Mouse (Mus musculus) myocyte (in vitro differentiated cells): ENCODE measurements around the gene Tfdp1. TPM values are rescaled to one million over a fixed set of nuclear protein-coding genes. Genes with fewer than 3 reads are reported as not detected.

Experiments
- H3K27me3 ChIP-seq: one replicate; pipeline ENCODE4 v1.6.1; 2011; ENCODE audit not compliant: control insufficient read depth, insufficient read depth, insufficient read length
- H3K36me3 ChIP-seq: one replicate; pipeline ENCODE4 v1.6.1; 2011; ENCODE audit not compliant: control insufficient read depth, insufficient read depth
- H3K4me2 ChIP-seq: one replicate; pipeline ENCODE4 v1.6.1; 2011; ENCODE audit warnings: low read depth, control low read depth
- H3K4me3 ChIP-seq: one replicate; pipeline ENCODE4 v1.5.1; 2011; ENCODE audit warnings: mild to moderate bottlenecking, control low read depth, moderate library complexity
- H3K79me2 ChIP-seq: one replicate; pipeline ENCODE4 v1.6.1; 2011; ENCODE audit not compliant: control insufficient read depth, insufficient read depth
- H3ac ChIP-seq: one replicate; pipeline ENCODE4 v1.6.1; 2011; ENCODE audit not compliant: control insufficient read depth, insufficient read length
- CEBPB ChIP-seq: IDR thresholded peaks from 2 replicates; pipeline ENCODE4 v1.6.1; 2011; ENCODE audit warnings: mild to moderate bottlenecking, moderate library complexity; ENCODE audit not compliant: poor library complexity, insufficient read depth, severe bottlenecking
- E2F4 ChIP-seq: IDR thresholded peaks from one replicate; pipeline ENCODE4 v1.6.1; 2011; ENCODE audit warnings: mild to moderate bottlenecking, control low read depth, moderate library complexity; ENCODE audit not compliant: insufficient read depth
- MAX ChIP-seq: IDR thresholded peaks from one replicate; pipeline ENCODE4 v1.6.1; 2011; ENCODE audit warnings: low read depth, mild to moderate bottlenecking, control low read depth
- MYOD1 ChIP-seq, 3 experiments: IDR thresholded peaks; one replicate each; pipeline ENCODE4 v1.6.1; 2011; ENCODE audit warnings: control low read depth in 2 of 3, low read depth in 2 of 3, mild to moderate bottlenecking in 2 of 3, moderate library complexity in 1 of 3; ENCODE audit not compliant: insufficient read length in 2 of 3, control insufficient read depth in 1 of 3
- MYOG ChIP-seq, 3 experiments: IDR thresholded peaks; one replicate each; pipeline ENCODE4 v1.6.1; 2011; ENCODE audit warnings: control low read depth in 2 of 3, low read depth in 2 of 3, mild to moderate bottlenecking in 2 of 3; ENCODE audit not compliant: insufficient read length in 2 of 3, control insufficient read depth in 1 of 3, insufficient read depth in 1 of 3
- POLR2A ChIP-seq: IDR thresholded peaks from one replicate; pipeline ENCODE4 v1.6.1; 2011; ENCODE audit warnings: low read depth, mild to moderate bottlenecking, control low read depth, moderate library complexity; ENCODE audit not compliant: insufficient read length
- POLR2AphosphoS2 ChIP-seq: IDR thresholded peaks from one replicate; pipeline ENCODE4 v1.6.1; 2011; ENCODE audit warnings: low read depth, control low read depth; ENCODE audit not compliant: insufficient read length
- REST ChIP-seq: IDR thresholded peaks from one replicate; pipeline ENCODE4 v1.6.1; 2011; ENCODE audit warnings: mild to moderate bottlenecking, control low read depth, moderate library complexity; ENCODE audit not compliant: insufficient read depth, insufficient read length
- SRF ChIP-seq: IDR thresholded peaks from one replicate; pipeline ENCODE4 v1.6.1; 2011; ENCODE audit warnings: low read depth; ENCODE audit not compliant: control insufficient read depth, insufficient read length
- TCF12 ChIP-seq: IDR thresholded peaks from one replicate; pipeline ENCODE4 v1.6.1; 2011; ENCODE audit warnings: mild to moderate bottlenecking, control low read depth; ENCODE audit not compliant: poor library complexity, insufficient read depth, severe bottlenecking
- TCF3 ChIP-seq: IDR thresholded peaks from one replicate; pipeline ENCODE4 v1.6.1; 2011; ENCODE audit warnings: low read depth, control low read depth; ENCODE audit not compliant: insufficient read length
- USF1 ChIP-seq: IDR thresholded peaks from one replicate; pipeline ENCODE4 v1.6.1; 2011; ENCODE audit warnings: low read depth, mild to moderate bottlenecking, control low read depth, moderate library complexity
- polyA plus RNA-seq: library from polyadenylated mRNA; unstranded; fragments of >200 nt; fragmentation: generic; extraction: Trizol; gene quantifications from one replicate; pipeline ENCODE4 v1.2.1, GENCODE M21; 2012; ENCODE audit warnings: missing spikeins

Tfdp1 gene
- polyA plus RNA-seq, 1 experiment = 40.8 TPM

GRCm38 (mm10) chr8:13387728-13388127, 49.2 kb downstream of the Tfdp1 start:
- no peaks in the 10 kb centered on the region for H3K36me3 ChIP-seq

DNA sequence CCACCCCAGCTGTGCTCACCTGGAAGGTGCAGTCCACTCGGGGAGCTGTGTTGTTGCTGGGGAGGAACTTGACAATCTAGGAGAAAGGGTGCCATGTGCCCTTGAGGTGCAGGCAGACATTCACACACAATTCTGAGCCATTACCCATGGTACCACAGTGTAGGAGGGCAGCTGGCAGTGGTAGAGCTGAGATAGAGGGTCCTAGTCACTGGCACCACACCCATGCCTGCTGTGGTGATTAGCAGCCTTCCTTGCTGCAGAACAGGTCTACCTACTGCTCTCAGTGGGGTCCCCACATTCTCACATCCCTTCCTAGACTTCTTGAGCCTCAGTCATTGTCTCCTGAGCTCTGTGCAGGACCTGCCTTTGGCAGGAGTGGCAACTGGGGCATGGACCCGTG, 50.2 kb downstream of the Tfdp1 start:
- no peak overlapping the region for H3K4me3 ChIP-seq
- H3K79me2 ChIP-seq = no peaks in the 10 kb centered on the region
- H3K36me3 ChIP-seq = no peaks in the 10 kb centered on the region
- no peak overlapping the region for H3ac ChIP-seq
- H3K4me2 ChIP-seq = no peak overlapping the region
- TF ChIP-seq TCF3 (no peak), CEBPB (no peak), POLR2A (no peak), E2F4 (no peak), TCF12 (no peak), SRF (no peak), POLR2AphosphoS2 (no peak), REST (no peak), MYOD1 (IDR thresholded peaks at IDR 0.05; ENCODE audit: control insufficient read depth in 1 of 3, insufficient read length in 2 of 3, low read depth in 2 of 3) (no peak), MYOG (IDR thresholded peaks at IDR 0.05; ENCODE audit: control insufficient read depth in 1 of 3, insufficient read depth in 1 of 3, insufficient read length in 2 of 3, low read depth in 2 of 3) (no peak), USF1 (no peak), MAX (no peak)
- H3K27me3 ChIP-seq = no peaks in the 10 kb centered on the region

More at GRCm38 (mm10) chr8:13387728-13388127, 49.2 kb downstream of the Tfdp1 start:
- TF ChIP-seq SRF (no peak), E2F4 (no peak)
- H3K79me2 ChIP-seq = no peaks in the 10 kb centered on the region
- no peak overlapping the region for H3K4me2 ChIP-seq
- H3K4me3 ChIP-seq = no peak overlapping the region
- H3ac ChIP-seq = no peak overlapping the region
- no peaks in the 10 kb centered on the region for H3K27me3 ChIP-seq

- Histone ChIP-seq H3K27me3 (peaks cover 12% of the 10 kb centered on the region), H3K4me3 (no peak overlapping the region), H3K36me3 (no peaks in the 10 kb centered on the region), H3ac (no peak overlapping the region), H3K4me2 (no peak overlapping the region), H3K79me2 (no peaks in the 10 kb centered on the region)
- no peak for TF ChIP-seq MYOG (IDR thresholded peaks at IDR 0.05; ENCODE audit: control insufficient read depth in 1 of 3, insufficient read depth in 1 of 3, insufficient read length in 2 of 3, low read depth in 2 of 3)
- TF ChIP-seq REST = no peak
- no peak for TF ChIP-seq MAX
- no peak for TF ChIP-seq TCF12
- no peak for TF ChIP-seq MYOD1 (IDR thresholded peaks at IDR 0.05; ENCODE audit: control insufficient read depth in 1 of 3, insufficient read length in 2 of 3, low read depth in 2 of 3)
- no peak for TF ChIP-seq POLR2A
- TF ChIP-seq POLR2AphosphoS2 = no peak
- TF ChIP-seq USF1 = no peak
- TF ChIP-seq TCF3 = no peak
- no peak for TF ChIP-seq SRF
- TF ChIP-seq E2F4 = no peak
- TF ChIP-seq CEBPB = no peak
Measured at GRCm38 (mm10) chr8:13393869-13394268, 55.3 kb downstream of the Tfdp1 start.

DNA sequence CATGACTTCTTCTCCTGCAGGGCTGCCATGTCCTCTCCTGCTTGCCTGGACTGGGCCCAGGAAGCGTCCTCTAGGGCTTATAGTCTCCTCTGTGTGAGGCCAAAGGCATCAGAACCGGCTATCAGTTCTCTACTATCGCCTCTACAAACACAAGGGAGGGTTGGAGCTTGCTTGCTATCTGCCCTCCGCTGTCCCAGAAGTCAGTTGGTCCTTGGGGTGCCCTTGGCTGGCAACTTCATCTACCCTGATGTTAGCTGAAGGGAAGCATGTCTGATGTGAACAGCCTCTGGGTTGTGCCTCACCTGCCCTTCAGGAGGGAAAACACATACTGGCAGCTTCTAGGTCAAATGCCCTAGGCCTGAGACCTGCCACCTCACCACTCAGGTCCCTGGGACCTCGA, 58.2 kb downstream of the Tfdp1 start, which contains the start of gene Atp4b:
TSS of gene Atp4b (minus strand) at position 101 of the 400 bp plus-strand sequence.
- Histone ChIP-seq H3K4me2 (no peak within 1 kb of the TSS), H3K4me3 (no peak within 1 kb of the TSS), H3K79me2 (no peaks in the 10 kb centered on the region), H3ac (no peak within 1 kb of the TSS), H3K36me3 (no peaks in the 10 kb centered on the region), H3K27me3 (peaks cover 12% of the 10 kb centered on the region)
- TF ChIP-seq E2F4 (no peak), SRF (no peak)

GRCm38 (mm10) chr8:13403517-13403916, 65.0 kb downstream of the Tfdp1 start:
- Histone ChIP-seq H3ac (no peak overlapping the region), H3K79me2 (no peaks in the 10 kb centered on the region), H3K4me3 (no peak overlapping the region), H3K27me3 (peaks cover 41% of the 10 kb centered on the region), H3K36me3 (no peaks in the 10 kb centered on the region), H3K4me2 (no peak overlapping the region)
- TF ChIP-seq E2F4 (no peak), POLR2A (no peak), TCF3 (no peak), SRF (no peak), CEBPB (no peak), MYOG (IDR thresholded peaks at IDR 0.05; ENCODE audit: control insufficient read depth in 1 of 3, insufficient read depth in 1 of 3, insufficient read length in 2 of 3, low read depth in 2 of 3) (no peak), TCF12 (no peak), MYOD1 (IDR thresholded peaks at IDR 0.05; ENCODE audit: control insufficient read depth in 1 of 3, insufficient read length in 2 of 3, low read depth in 2 of 3) (no peak), USF1 (no peak), POLR2AphosphoS2 (no peak), MAX (no peak), REST (no peak)
